Mouse (Mus musculus) c-Kit-positive CD71-positive TER-119-negative erythroid progenitor cells, embryonic 14.5 days (primary cell): Measurements from ENCODE around the gene Kcnq4.

Experiments used
- DNase-seq: peaks from one replicate; pipeline ENCODE4 v3.0.0-alpha.2; 2013; ENCODE audit warnings: low read depth

The Kcnq4 gene

GRCm38 (mm10) chr4:120673606-120674005, 74.8 kb downstream of the Kcnq4 start:
- no peak for DNase-seq

DNA sequence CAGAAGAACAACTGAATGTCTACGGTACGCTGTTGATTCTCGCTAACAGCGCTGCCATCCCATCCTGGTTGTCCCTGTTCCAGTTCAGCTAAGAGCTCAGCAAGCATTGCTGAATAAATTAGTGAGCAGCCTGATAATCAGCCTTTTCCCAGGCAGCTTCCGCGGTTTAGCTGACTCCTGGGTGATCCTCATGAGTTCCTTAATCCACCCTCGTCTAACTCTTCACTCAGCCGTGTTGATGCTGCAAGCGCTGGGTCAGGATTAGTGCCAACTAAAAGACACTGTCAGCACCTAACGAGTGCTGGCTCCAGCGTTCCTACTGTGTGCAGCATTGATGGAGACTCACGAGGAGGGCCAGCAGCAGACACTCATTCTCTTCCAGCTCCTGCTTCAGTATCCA, 77.4 kb downstream of the Kcnq4 start:
- no peak for DNase-seq

DNA sequence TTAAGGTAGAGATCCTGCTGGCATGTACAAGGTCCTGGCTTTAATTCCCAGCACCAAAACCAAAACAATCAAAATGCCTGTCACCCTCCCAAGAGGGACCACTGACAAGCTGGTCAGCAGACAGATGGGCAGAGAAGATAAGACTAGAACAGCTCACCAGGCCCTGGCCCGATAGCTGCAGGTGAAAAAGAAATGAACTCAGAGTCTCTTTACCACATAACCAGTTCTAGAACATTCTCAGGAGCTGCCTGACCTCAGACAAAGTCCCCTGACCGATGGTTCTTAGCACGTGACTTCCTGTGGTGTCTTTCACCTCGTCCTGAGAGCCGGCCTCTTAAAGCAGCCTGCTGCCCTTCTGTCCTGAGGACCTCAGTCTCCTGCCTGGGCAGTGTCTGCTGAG, 78.8 kb downstream of the Kcnq4 start:
- no peak for DNase-seq

DNA sequence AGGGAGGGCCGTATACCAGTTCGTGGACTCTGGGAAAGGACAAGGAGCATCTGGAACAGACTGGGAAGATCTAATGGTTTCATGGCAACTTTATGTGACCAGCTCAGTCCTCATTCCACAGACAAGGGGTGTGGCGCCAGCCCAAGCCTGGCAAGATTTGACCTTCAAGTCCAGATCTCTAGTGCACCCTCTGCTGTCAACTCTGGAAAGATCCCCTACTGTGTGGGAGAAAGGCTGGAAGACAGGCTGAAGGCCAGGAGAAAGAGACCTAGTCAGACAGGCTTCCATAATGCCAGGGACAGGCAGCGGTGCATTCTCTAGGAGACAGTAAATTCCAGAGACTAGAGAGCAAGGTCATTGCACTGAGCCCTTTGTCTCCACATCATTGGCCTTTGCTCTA, 79.9 kb downstream of the Kcnq4 start:
- DNase-seq: no peak

DNA sequence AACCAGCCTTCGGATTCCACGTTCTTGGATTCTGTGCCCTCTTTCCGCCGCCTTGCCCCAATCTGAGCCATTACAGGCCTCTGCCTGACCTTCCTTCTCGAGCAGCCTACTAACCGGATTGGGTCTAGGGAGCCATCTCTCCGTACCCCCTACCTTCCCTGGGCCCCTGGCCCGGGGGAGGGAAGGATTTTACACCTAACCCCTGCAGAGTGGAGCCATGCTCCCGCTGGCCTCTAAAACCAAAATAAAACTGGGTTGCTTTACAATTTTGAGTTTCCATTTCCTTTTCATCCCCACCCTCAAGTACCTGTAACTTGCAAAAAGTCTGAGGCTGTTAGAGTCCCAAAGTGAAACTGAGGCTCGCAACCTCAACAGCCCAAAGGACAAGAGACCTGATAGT, 80.9 kb downstream of the Kcnq4 start:
- DNase-seq: no peak

- no peak for DNase-seq
These were observed 81.3 kb downstream of the Kcnq4 start for GRCm38 (mm10) chr4:120667045-120667501.

DNA sequence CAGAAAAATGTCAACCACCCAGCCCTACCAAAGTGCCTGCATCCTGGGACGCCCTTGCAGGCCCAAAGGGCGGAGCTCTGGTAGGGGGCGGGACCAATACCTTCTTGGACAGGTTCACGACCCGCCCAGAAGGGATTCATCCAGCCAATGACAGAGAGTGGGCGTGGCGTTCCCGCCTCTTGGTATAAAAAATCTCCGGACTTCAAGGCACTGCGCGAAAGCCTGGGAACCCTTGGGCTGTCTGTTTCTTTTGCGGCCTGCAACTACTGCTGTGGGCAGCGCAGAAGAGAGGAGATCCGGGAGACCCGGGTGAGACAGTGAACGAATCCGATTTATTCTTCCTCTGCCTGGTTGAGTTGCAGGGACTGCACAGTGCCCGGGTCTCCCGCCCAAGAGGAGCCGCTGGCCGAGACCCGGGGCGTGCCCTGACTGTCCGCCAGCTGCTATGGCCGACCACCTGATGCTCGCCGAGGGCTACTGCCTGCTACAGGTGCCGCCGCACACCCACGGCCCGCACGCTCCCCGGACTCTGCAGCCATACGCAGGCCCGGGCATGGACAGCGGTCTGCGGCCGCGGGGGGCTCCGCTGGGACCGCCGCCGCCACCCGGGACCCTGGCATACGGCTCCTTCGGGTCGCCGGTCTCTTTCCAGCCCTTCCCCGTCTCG, 81.9 kb downstream of the Kcnq4 start, which contains the start of gene Cited4:
TSS of gene Cited4 (plus strand) at position 215 of the 667 bp plus-strand sequence.
- peak; percentile 100 for DNase-seq

DNA sequence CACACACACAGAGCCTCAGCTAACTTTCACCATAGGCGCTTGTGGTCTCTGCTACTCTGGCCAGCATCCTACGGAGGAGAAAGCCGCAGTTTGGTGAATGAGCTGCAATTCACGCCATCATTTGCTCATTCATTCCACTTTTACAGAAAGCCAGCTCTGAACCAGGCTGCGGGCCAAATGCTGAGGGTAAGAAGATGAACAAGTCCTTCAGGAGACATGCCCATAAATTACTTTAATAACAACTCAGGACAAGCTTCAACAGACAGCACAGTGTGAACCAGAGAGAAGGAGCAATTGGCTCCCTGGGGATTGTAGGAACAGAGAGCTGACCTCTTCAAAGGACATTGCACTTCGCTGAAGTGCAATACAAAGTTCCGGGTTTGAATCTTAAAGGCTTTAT, 82.6 kb downstream of the Kcnq4 start:
- DNase-seq: no peak

DNA sequence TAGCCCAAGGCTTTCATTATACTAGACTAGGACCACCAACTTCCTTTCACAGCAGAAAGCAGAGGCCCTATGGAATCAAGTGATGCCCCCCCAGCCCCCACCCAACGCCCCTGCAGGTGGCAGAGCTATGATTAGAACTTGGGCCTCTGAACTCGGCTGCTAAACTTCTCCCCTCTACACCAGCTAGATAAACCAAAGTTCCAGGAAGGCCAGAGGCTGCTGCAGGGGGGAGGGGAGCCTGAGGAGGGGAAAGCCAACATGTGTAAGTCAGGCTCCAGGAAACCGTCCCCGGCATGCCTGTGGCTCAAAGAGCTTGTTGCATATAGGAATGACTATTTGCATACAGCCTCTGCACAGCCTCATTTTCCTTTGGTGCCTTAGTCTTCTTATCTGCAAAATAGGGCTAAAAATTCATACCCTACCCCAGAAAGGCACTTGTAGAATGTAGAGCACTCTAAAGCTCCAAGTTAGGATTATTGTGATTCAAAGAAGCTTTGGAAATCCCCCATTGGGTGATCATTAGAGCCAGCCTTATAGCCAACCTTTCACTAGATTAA, 83.2 kb downstream of the Kcnq4 start:
- DNase-seq: peak; percentile 92

GRCm38 (mm10) chr4:120664601-120665000, 83.8 kb downstream of the Kcnq4 start:
- no peak for DNase-seq

DNA sequence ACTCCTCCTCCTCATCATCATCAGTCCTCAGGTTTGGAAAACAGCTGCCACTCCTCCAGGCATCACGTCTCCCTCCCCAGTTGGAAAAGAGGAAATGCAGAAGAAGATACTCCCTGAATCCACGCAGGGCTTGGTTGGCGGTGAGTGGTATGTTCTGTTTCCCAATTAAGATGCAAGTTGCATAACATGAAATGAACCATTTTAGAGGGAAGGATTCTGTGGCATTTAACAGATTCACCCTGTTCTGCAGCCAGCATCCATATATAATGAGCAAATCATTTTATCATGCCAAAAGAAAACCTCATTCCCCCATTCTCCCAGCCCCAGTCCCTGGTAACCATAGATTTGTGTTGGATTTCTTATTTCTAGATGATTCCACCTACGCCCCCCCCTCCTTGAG, 87.9 kb downstream of the Kcnq4 start:
- DNase-seq: no peak

DNA sequence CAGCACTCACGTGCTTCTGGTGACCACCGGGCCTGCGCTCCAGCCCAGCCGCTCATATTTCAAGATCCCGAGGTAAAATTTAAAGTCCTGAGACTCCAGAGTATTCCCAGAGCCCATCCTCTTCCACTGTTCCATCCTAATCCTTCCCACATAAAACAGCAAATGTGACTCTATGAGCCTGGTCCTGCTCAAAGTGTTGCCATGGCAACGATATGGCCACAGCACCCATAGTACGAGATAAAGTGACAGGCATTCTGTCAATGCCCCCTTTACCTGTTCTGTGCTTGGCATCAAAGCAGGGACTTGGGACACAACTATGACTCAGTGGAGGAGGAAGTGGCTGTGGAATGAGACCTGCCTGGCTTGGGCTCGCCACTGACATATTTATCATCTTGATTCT, 92.5 kb downstream of the Kcnq4 start:
- DNase-seq: no peak

- DNase-seq: no peak
These were observed 98.2 kb downstream of the Kcnq4 start for GRCm38 (mm10) chr4:120650208-120650592.

- no peak for DNase-seq
These were observed 98.8 kb downstream of the Kcnq4 start for GRCm38 (mm10) chr4:120649369-120650207.
